Mouse (Mus musculus): ENCODE data around the gene Vmn2r108.
"Not testable (repeated sequence)": the region's sequence is repeated elsewhere in the genome, so short reads cannot be mapped to it uniquely, and the experiment has no call there.

Gene Vmn2r108

DNA sequence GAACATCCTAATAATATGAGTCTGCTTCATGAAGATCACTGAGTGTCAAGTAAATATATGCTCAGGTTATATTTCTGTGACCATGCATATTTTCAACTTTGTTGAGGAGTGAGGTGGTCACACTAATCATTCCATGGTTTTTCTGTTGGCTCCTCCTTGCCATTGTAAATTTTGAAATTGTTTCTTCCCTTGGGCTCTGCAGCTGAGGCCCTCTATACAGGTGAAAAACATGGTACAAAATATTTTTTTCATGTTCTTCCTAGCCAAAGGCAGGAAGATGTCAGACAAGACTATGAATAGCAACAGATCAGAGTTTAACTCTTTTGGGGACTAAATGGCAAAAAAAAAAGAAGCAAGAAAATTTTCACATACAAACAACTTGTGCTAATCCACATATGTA is at the start of gene Vmn2r108:
Gene Vmn2r108, minus strand, starts transcription at position 101 of the 400 bp plus-strand sequence.
- DNase-seq = no peak

DNA sequence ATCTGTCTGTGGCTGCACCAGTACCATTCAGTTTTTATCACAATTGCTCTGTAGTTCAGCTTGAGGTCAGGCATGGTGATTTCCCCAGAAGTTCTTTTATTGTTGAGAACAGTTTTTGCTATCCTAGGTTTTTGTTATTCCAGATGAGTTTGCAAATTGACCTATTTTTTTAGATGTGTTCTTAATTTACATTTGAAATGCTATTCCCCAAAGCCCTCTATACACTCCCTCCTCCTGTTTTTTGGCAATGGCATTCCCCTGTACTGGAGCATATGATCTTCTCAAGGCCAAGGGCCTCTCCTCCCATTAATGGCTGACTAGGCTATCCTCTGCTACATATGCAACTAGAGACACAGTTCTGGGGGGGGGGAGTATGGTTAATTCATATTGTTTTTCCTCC is 27.1 kb upstream of the Vmn2r108 start:
- DNase-seq = not testable (repeated sequence)

DNA sequence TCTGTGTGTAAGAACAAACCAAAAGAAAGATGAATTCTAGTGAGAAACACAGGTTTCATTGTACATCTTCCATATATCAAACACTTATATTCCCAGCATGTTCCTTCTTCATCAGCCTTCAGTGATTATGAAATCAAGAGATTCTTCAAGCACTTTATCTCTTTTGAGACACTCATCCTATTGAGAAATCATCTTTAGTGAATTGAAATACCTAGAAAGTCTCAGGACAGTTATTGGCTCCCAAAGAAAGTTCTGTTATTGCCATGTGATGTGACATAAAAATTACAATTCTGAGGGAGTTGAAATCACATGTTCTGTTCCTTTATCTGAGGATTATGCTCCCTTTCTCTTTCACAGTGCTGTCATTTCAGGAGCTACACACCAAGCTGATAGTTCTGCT is 16.7 kb upstream of the Vmn2r108 start, which contains the start of gene Vmn1r225:
Gene Vmn1r225, plus strand, starts transcription at position 301 of the 400 bp plus-strand sequence.
- no peak for DNase-seq

DNA sequence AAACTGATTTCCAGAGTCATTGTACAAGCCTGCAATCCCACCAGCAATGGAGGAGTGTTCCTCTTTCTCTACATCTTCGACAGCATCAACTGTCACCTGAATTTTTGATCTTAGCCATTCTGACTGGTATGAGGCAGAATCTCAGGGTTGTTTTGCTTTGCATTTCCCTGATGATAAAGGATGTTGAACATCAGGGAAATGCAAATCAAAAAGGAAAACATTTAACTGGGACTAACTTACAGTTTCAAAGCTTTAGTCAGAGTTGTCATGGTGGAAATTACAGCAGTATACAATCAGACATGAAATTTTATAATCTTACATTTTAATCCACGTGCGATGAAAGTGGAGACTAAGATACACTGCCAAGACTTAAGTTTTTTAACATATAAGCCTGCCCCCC is 7.8 kb downstream of the Vmn2r108 start:
- DNase-seq = no peak

DNA sequence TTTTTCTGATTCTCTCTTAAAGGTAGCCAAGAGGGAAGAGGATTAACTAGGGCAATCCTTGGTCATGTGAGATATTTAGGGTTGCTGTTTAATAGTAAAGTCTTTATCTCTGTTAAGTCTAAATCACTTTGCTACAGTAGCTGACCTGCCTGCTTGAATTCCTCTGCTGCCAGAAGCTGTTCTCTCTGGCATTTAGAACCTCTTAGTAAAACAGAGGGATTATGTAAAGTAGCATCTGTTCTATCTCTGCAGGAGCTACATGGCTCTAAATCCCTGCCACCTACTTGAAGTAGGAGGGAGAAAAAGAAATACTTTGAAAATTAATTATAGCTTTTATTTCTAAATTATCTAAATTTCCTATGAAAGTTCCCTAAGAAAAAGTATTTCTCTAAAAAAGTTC is 41.9 kb downstream of the Vmn2r108 start:
- no peak for DNase-seq

DNA sequence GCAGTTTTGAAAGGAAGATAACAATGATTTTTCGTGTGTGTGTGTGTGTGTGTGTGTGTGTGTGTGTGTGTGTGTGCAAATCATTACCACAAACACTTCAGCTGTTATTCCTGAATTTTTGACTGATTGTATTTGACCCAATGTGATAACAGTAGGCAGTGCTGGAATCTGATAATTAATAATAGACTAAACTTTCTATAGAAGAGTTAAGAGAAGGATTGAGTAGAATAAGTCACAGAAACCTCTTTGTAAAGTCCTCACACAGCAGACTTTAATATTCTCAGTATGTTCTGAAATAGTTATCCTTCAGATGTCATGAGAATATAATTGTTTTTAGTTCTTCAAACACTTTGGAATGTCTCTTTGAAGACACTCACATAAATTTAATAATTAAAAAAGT is 67.3 kb downstream of the Vmn2r108 start, which contains the start of gene Vmn1r224:
Gene Vmn1r224, plus strand, starts transcription at position 301 of the 400 bp plus-strand sequence.
- no peak for DNase-seq
